Mouse (Mus musculus) spleen, embryonic (tissue): ENCODE data around the gene Limd2.

Experiments
- CTCF ChIA-PET: fragments of 350-600 bp; sonication (Branson Sonifier 250); formaldehyde crosslinking; loops from one replicate; lab custom pipeline; 2022; lab: Charles Lee

The Limd2 gene

GRCm38 (mm10) chr11:106160841-106161721, at the start of gene Limd2, which contains the start of gene Gm10840:
Gene Limd2, minus strand, starts transcription at chr11:106160860.
Gene Gm10840, plus strand, starts transcription at chr11:106160850.
- CTCF ChIA-PET, result interaction anchor here (0.5 to 0.9 kb wide), 5 partner anchors 9 to 67 kb away, joined by 3 to 7 read pairs (median 3); no protein-coding TSS in a partner anchor

- CTCF ChIA-PET, result no interaction called here
Measured at GRCm38 (mm10) chr11:106202123-106202465, 41.4 kb upstream of the Limd2 start, which contains the start of gene Strada. Gene Strada, minus strand, starts transcription at chr11:106202168.

GRCm38 (mm10) chr11:106201337-106202122, 40.9 kb upstream of the Limd2 start:
- CTCF ChIA-PET, result no interaction called here

DNA sequence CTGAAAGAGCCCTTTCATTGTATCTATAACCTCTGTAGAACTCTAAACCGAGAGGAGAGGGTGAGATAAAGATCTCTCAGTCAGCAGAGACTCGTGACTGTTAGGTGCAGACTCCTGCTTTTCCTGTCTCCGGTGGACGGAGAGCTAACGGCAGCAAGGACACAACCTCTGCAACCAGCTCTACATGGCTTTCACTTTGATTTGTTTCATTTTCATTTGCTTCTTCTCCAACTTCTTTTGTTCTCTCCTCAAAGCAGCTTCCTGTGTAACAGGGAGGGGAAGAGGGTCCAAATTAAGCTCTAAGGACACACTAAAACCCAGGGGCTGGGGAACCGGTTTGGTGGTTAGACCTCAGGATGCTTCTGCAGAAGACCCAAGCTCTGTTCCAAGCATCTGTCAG, 40.1 kb upstream of the Limd2 start:
- CTCF ChIA-PET, result no interaction called here

DNA sequence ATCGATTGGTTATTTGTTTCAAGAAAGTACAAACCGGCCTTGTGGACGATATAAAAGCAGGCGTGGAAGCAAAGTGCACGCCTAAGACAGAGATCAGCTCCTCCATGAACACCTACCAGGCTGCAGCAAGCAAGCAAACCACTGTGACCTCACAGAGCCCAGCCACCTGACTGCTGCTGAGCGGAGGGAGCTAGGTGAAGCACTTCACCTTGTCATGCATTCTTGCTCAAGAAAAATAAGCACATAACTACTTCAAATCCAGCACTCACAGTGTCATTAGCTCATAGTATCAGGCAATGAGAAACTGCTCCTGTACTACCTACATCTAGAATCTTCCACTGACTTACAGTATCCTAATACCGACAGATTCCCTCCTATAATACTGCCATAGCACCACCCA, 39.3 kb upstream of the Limd2 start:
- CTCF ChIA-PET, result interaction anchor here (0.6 kb wide), 1 partner anchor 299 kb away, joined by 6 read pairs; no protein-coding TSS in a partner anchor

DNA sequence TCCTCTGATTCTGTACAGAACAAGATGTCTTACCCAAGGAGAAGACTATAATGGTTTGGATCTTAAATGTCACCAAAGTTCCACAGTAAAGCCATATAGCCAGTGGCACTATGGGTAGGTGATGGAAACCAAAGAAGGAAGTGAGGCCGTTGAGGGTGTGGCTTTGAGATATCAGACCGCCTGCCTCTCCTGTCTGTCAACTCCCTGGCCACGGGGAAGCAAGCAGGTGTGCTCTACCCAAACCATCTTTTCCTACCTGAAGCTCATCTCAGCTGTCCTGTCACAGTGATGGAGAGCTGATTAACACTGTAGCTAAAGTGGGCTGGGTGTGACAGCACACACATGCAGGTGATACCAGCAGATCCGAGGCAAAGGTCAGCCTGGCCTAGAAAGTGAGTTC, 37.6 kb upstream of the Limd2 start:
- CTCF ChIA-PET, result no interaction called here

DNA sequence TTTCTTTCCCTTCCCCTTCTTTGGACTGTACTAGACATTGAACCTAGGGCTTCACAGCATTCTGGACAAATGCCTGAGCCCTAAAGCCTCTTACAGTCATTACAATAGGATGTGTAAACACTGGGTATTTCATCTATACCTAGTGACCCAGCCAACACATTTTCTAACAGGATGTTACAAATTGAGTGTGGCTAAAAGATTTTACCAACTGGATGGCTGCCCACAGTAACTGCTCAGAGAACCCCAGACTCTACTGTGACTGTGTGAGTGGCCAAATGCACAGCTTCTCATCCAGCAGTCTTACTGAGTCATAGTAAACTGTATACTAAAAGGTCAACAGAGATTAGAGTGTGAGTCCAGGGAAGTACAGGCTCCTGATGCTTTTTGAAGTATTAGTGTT, 34.7 kb upstream of the Limd2 start:
- CTCF ChIA-PET, result interaction anchor here (0.6 to 1.1 kb wide), 2 partner anchors 31 to 80 kb away, joined by 3 to 4 read pairs; no protein-coding TSS in a partner anchor

DNA sequence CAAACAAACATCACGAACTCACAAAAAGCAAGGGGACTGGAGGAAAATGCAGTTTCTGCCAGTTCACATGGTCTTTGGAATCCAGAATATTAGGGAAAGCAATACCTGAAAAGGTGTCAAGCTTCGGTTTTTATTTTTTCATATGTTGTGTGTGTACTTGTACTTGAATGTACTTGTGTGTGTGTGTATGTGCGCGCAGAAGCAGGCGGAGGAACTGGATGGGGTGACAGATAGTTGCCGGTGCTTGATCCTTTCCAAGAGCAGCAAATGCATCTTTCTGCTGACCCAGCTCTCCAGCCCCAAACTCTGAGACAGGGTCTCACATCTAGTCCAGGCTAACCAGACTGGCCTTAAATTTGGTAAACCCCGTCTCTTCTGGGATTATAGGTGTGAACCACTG, 34.2 kb upstream of the Limd2 start:
- CTCF ChIA-PET, result interaction anchor here (0.5 to 1.1 kb wide), 2 partner anchors 31 to 931 kb away, joined by 3 to 22 read pairs; no protein-coding TSS in a partner anchor

- CTCF ChIA-PET, result interaction anchor here (0.5 to 0.8 kb wide), 5 partner anchors 11 to 931 kb away, joined by 3 to 22 read pairs (median 6); no protein-coding TSS in a partner anchor
Measured at GRCm38 (mm10) chr11:106194155-106194541, 33.5 kb upstream of the Limd2 start.

GRCm38 (mm10) chr11:106193371-106194154, 32.9 kb upstream of the Limd2 start:
- CTCF ChIA-PET, result interaction anchor here (0.6 to 0.8 kb wide), 5 partner anchors 12 to 726 kb away, joined by 3 to 7 read pairs (median 5); no protein-coding TSS in a partner anchor

GRCm38 (mm10) chr11:106192657-106193370, 32.2 kb upstream of the Limd2 start:
- CTCF ChIA-PET, result interaction anchor here (0.6 kb wide), 2 partner anchors 75 to 641 kb away, joined by 4 to 12 read pairs; no protein-coding TSS in a partner anchor

DNA sequence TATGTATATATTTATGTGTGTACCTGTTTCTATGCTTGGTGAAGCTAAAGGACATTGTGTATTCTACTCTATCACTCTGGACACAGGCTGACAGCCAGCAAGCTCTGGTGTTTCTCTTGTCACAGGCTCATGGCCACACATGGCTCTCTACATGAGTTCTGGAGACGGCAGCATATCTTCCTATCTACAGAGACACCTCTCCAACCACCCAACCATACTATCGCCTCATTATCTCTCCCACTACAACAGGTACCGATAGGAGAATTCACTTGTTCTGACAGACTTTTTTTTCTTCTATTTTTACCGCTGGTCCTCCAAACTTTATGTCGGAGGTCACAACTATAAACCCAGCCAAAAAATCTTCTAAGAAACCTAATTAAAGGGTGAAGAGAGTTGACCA, 31.6 kb upstream of the Limd2 start:
- CTCF ChIA-PET, result interaction anchor here (0.6 to 1.1 kb wide), 2 partner anchors 34 to 641 kb away, joined by 3 to 12 read pairs; no protein-coding TSS in a partner anchor

DNA sequence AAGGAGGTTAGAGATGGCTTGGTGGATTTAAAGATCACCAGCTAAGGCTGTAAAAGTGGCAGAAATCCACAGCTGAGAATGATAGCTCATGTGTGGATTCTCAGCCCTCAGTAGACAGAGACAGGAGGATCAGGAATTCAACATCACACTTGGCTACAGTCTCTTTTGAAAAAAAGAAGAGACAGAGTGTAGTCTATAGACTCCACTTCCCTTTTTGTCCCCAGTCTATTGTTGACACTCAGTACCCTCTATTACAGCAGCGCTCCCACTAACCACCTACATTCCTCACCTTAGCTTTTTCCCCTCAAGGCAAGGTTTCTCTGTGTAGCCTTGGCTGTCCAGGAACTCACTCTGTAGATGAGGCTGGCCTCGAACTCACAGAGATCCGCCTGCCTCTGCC, 31.1 kb upstream of the Limd2 start:
- CTCF ChIA-PET, result interaction anchor here (1.1 kb wide), 1 partner anchor 34 kb away, joined by 3 read pairs; no protein-coding TSS in a partner anchor

- CTCF ChIA-PET, result no interaction called here
Measured at GRCm38 (mm10) chr11:106187326-106187725, 26.7 kb upstream of the Limd2 start.

- CTCF ChIA-PET, result no interaction called here
Measured at GRCm38 (mm10) chr11:106180449-106180801, 19.8 kb upstream of the Limd2 start.

DNA sequence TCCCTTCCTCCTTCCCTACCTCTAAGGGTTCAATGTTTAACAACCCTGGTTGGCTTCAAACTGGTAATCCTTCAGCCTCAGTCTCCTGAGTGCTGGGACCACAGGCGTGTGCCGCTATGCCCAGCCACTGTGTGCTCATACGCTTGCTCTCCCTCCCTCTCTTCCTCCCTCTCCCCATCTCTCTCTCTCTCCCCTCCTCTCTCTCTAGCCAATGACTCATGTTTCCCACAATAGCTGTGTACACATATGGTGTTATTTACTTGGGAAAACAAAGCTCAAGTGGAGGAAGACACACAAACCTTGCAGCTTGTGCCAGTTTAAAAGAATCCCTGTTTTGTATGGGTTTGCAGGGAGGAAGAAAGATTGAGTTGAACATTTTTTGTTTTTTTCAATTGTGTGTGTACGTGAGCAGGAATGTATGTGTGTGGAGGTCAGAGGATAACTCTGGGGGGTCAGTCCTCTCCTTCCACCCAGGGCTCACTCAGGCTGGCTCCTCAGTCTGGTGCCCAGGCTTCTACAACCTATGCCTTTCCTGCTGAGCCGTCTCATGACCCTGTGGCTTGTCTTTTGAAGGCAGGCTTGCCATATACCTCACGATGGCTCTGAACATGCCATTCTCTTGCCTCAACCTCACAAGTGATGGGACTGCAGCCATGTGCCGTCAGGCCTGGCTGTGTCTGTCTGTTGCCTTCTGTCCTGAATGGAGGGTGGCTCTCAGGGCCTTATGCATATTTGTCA, 19.2 kb upstream of the Limd2 start:
- CTCF ChIA-PET, result no interaction called here

DNA sequence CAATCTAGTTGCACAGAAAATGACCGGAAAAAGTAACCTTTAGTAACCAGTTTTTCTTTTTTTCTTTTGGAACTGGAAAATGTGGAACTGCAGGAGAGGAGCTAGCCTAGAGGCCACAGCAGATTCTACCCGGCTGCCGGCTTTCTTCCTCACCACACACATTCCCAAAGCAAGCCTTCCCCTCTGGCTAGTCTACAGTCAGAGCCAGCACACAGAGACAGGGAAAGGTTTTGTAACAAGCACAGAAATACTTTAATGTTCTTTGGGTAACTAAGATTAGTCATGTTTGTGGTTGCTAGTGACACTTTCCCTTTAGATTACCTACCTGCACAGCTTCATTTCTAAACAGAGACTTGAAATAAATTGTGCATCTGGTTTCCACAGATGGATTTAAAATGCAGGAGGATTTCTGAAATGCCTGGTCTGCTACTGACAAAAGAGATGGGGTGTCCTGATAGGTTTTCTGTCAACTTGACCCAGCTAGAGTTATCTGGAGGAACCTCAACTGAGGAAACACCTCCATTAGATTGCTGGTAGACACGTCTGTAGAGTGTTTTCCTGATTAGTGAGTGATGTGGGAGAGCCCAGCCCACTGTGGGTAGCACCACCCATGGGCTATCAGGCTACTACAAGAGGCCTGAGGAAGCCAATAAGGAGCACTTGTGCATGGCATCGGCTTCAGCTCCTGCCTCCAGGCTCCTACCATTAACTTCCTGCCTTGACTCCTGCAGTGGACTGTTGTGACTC, 17.5 kb upstream of the Limd2 start:
- CTCF ChIA-PET, result no interaction called here

- CTCF ChIA-PET, result no interaction called here
Measured at GRCm38 (mm10) chr11:106176372-106176771, 15.7 kb upstream of the Limd2 start.

- CTCF ChIA-PET, result no interaction called here
Measured at GRCm38 (mm10) chr11:106175081-106175480, 14.4 kb upstream of the Limd2 start.
